Mouse (Mus musculus) c-Kit-positive CD71-positive TER-119-positive erythroid progenitor cells, embryonic 14.5 days (primary cell): ENCODE results near the gene Csad.
"Not testable (repeated sequence)": the region's sequence is repeated elsewhere in the genome, so short reads cannot be mapped to it uniquely, and the experiment has no call there.

ENCODE experiments used
- DNase-seq: peaks from one replicate; pipeline ENCODE4 v3.0.0-alpha.2; 2013; ENCODE audit warnings: low spot score

Gene Csad

DNA sequence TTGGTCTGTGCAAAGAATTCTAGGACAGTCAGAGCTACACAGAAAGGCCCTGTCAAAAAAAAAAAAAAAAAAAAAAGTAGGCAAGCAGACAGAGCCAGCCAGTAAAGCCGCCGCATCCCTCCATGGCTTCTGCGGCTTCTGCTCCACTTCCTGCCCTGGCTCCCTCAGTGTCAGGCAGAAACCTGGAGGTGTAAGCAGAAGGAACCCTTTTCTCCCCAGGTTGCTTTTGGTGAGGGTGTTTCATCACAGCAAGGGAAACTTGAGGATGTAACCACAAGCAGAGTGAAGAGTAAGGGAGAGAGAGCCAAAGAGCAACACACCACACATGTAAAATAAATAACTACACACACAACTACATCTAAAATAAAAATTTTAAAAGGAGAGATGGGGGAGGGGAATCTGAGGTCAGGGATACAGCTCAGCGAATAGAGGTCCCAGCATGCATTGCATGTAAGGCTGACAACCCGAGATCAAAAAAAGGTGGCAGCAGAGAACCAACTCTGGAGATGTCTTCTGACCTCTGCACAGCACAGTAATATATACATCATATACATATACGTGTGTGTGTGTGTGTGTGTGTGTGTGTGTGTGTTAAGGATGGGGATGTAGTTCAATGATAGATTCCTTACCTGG is 38.9 kb downstream of the Csad start:
- DNase-seq, result no peak

DNA sequence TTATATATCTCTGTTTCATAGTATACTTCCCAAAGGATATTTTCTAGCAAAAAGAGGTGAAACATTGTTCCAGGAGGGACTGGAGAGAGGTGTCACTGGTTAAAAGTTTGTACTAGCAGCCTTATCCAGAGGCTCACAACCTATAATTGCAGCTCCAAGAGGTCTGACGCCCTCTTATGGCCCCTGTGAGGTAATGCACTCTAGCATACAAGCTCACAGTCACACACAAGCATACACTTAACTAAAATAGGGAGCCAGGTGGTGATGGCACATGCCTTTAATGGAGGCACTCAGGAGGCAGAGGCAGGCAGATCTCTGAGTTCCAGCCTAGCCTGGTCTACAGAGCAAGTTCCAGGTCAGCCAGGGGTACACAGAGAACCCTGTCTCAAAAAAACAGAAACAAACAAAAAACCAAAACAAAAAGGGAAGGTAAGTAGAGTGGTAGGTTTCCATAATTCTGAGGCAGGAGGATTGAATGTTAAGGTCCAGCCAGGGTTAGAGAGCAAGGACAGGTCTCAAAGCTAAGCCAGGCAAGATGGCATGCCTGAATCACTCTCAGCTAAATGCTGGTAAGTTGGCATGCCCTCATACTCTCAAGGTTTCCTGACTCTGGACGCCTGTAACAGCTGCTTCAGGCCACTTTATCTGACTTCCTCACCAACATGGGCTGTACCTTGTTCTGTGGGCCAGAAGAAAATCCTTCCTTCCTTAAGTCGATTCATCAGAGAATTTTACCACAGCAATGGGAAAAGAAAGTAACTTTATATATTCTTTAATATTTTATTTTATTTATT is 40.4 kb downstream of the Csad start:
- DNase-seq, result no peak

DNA sequence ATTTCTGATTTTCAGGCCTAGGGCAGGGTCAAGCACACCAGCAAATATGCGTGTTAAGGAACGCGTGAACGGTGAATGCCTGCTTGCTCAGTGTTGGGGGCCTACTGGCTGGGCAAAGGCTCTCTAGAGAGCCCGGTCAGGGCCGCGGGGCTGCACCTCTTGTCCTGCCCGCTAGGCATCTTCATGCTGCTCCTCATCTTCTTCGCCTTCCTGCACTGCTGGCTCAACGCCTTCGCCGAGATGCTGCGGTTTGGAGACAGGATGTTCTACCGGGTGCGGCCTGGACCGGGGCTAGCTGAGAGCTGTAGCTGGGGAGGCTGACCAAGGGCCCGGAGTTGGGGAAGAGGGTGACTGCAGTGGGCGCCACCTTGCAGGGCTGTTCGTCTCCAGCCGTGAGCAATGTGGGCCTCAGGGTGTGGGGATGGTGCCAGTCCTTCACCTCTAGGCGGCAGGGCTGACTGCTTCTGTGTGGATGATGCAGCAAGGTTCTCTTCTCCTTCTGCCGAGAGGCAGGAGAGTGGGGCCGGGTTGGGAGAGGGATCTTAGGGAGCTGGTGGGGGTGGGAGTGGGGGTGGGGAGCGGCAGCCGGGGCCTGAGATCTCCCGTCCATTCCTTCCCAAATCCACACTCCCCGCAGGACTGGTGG is 44.0 kb downstream of the Csad start:
- no peak for DNase-seq

DNA sequence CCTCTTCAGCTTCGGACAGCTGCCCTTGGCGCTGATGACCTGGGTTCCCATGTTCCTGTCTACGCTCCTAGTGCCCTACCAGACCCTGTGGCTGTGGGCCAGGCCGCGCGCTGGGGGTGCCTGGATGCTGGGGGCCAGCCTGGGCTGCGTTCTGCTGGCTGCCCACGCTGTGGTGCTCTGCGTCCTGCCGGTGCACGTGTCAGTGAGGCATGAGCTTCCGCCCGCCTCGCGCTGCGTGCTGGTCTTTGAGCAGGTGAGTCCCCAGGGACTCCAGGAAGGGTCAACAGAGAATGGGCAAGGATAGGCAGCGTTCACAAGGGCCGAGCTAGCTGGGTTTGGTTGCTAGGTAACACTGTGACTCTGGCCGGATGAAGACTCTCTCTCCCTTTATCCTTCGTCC is 47.7 kb downstream of the Csad start:
- DNase-seq, result no peak

DNA sequence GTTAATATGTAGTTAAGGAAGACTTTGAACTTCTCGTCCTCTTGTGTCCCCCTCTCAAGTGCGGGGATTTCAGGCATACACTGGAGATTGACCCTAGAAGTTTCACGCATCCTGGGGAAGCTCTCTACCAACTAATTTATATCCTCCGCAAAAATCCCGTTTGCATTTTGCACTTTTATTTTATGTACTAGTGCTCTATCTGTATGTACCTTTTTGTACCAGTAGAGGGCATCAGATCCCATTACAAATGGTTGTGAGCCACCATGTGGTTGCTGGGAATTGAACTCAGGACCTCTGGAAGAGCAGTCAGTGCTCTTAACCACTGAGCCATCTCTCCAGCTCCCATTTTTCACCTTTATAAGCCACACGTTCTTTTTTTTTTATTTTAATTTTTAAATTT is 49.5 kb downstream of the Csad start:
- not testable (repeated sequence) for DNase-seq

DNA sequence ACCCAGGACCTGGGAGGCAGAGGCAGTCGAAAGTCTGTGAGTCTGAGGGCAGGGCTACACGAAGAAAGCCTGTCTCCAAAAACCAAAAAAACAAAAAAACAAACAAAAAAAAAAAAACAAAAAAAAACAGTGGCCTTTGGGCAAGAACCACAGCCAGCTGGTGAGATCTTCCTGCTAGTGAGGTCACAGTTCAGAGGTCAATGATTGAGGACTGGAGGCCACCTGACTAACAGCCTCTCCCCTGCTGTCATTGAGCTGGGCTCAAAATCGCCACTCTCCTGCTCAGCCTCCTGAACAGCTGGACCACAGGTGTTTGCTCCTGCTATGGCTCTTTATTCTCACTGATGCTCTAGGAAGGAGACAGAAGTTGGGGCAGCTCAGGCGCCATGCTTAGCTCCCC is 51.9 kb downstream of the Csad start:
- DNase-seq, result no peak

DNA sequence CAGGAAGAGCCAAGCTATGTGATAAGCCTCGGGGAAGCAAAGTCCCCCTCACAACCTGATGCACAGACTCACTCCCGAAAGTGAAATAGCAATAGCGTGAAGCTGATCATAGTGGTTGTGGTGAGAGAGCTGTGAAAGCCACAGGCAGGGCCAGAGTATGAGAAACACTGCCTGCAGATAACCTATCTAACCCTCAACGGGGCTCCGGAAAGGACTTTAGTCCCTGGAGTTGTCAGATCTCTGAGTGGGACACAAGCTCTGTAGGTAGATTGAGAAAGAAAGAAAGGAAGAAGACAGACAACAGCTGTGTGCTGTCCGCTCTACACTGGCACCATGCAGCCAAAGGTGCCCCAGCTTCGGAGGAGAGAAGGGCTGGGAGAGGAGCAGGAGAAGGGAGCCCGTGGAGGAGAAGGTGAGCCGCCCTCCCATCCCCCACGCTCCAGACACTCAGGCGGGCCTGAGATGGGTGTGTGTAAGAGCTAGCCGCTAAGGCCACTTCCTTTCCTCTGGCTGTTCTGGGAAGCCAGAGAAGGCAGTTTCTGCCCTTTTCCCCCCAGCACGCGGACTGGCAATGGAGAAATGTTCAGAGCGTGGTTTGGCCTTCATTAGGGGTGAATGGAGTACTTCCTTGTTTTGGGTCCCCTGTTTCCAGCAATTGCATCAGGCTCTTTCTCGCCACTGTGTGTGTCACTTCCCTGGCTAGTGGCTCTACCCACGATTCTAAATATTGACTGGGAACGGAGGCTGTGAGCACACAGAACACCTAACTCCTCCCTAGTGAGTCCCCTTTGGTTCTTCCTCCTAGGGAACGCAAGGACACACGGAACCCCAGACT is 54.0 kb downstream of the Csad start, which contains the start of gene Soat2:
TSS of gene Soat2 (plus strand) at position 226 of the 835 bp plus-strand sequence.
- DNase-seq, result peak; percentile 66

DNA sequence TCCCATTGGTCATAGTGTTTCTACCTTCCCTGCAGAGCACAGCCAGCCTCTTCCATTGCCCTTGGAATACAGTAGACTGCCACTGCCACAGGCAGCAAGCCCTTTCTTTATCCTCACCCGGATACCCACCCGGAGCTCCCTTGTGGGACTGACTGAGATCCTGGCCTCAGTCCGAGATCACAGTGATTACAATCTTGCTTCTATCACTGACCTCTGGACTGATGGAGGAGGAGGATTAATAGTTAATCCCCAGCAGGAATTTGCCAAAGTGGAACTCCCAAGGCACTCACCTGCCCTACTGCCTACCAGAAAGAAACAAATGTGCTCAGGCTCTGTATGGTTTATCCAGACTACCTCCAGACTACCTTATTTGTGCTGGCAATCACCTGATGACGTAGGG is 55.0 kb downstream of the Csad start:
- DNase-seq, result no peak

DNA sequence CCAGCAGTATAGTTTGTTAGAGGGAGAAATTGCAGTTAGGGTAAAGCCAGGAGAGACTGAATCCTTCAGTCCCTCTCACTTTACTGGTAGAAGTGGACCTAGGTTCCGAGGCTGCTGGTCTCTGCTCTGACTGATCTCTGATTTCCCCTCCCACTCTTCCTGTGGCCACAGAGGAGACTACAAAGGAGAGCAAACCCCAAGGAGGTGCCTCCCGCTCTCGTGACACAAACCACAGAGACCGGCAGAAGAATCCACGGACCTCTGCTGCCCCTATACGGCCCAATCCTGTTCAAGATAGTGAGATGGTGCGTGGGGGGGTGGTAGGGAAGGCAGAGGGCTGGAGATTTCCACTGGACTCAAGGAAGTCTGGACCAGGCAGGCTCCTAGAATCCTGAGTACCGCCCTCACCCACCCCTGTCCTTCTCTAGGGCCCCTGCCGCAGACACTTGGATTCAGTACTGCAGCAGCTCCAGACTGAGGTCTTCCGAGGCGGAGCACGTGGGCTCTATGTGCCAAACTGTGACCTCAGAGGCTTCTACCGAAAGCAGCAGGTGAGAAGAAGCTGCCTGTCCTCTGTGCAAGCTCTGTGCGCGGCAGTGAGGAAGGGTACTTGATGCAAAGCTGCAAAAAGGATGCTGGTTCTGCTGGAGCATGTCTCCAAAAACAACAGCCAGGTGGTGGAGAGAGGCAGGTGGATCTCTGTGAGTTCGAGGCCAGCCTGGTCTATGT is 56.7 kb downstream of the Csad start:
- DNase-seq, result no peak

DNA sequence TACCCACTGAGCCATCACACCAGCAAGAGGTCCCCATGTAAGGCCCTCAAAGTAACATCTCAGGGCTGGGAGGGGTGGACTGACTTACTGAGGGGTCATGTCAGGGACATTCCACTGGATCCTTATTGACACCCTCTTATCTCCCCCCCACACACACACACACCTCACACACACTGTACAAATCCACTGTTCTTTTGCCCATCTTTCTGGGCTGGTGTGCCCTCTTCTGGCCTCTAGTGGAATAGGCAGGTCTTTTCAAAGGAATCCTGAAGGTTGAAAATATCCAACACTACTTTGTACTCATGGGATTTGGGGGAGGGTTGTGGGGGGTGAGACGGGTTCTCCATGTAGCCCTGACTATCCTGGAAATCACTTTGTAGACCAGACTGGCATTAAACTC is 57.6 kb downstream of the Csad start:
- DNase-seq, result peak; percentile 41

DNA sequence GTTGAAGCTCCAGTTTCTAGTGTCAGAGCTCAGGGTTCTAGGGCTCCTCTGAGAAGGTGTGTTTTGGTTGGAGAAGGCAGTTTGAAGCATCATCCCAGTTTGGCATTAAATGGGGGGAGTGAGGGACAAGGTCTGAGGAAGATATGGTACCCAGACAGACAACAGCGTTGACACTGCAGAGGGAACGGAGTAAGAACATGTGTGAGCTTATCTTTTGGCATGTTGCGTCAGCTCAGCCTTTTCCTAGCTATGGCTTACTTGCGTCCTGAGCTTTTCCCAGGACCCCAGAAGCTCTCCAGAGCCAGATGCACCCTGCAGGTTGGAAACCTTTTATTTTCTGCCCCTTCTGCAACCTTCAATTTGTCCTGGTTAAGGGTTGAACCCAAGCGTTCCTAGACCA is 58.4 kb downstream of the Csad start:
- no peak for DNase-seq

DNA sequence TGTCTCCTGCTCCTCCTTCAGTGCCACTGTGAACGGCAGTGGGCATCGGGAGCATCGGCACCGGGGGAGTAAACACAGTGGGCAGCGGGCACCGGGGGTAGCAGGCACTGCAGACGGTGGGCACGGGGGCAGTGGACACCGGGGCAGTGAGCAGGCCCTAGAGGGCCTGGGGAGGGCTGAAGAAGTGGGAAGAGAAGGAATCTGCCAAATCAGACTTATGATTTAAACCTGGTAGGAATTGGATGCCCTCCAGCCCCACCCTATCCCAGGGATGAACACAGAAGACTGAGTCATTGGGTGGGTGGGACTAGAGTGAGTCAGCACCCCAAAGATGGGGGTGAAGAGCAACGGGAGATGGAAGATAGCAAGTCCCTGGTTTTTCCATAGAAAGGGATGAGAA is 59.2 kb downstream of the Csad start:
- no peak for DNase-seq

DNA sequence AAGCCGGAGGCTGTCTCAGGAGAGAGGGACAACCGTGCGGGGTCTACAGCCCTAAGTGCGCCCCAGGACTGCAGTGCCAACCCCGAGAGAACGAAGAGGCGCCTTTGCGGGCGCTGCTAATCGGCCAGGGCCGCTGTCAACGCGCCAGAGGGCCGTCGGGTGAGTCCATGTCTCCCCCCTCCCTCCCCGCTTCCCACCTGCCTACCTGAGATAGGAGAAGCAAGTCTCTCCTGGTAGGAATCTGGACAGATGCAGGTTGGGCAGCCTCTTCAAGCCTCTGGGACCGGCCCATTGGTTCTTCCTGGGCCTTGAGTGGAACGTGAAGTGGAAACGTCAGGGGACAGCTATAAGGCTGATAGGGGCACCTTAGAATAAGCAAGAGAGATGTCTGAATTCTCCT is 59.8 kb downstream of the Csad start:
- no peak for DNase-seq

DNA sequence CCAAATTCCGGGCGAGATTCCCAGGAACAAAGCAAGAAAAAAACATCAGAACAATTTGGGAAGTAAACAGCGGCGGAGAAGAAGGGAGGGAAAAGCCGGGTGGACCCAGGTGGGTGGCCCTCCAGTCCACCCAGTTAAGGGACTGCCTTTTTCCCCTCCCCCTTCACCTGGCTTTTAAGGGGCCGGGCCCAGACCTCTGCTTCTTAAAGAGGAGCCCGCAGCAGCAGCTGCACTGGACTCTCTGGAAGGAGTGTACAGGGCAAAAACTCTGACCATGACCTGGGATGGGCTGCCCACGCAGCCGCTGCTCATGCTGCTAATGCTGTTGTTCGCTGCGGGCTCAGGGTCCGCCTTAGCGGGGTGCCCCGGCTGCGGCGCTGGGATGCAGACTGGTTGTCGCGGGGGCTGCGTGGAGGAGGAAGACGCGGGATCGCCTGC is 60.2 kb downstream of the Csad start, which contains the start of gene Igfbp6:
TSS of gene Igfbp6 (plus strand) at position 89 of the 438 bp plus-strand sequence.
- DNase-seq, result no peak

DNA sequence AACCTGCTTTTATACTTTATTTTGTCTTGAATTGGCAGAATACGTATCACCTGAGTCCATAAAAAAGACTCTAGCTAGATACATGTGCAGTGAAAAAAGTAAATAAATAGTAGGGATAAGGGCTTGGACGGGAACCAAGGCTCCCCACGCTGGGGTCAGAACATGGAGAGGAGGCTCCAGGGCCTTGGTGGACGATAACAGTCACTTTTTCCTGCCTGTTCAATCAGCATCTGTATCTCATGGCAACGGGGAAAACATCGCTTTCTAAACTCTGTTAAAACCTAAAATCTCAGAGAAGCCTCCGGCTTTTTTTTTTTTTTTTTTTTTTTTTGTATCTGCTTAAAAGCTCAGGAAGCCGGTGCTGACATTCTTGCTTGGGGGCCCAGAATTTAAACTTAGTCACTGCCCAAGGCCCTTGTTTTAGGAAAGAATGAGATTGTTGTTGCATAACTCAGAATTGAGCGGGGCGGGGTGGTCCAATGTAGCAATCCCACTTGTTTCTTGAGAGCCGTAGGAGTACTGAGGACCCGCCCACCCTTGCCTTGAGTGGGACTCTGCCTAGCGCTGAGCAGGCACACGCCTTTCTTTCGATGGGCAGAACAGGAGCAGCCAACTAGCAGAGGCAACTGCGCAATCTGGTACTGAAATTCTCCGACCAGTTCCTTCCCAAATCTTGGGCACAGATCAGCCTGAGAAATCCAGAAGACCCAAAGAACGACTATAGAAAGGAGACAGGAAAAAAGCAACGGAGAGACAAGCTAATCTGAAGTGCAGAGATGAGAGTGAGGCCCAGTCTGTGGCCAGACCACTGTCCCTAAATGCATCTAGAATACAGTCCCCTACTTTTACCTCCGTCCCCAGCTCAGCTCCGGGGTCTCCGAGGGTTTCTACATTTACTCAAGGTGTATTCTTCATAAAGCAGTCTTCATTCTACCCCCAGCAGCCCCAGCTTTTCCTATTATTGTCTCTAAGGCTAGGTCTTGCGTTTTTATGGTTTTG is 61.3 kb downstream of the Csad start:
- no peak for DNase-seq

DNA sequence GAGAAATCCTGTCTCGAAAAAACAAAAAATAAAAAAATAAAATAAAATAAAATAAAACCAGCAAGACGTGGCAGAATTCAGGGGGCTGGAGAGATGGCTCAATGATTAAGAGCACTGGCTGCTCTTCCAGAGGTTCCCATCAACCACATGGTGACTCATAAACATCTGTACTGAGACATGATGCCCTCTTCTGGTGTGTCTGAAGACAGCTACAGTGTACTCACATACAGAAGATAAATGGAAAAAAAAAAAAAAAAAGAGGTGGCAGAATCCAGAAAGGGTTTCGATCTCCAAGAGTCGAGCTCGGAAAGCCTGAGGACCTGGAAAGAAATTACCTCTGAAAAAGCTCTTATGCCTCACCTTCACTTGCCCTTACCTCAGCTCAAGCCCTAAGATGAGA is 63.4 kb downstream of the Csad start:
- no peak for DNase-seq

DNA sequence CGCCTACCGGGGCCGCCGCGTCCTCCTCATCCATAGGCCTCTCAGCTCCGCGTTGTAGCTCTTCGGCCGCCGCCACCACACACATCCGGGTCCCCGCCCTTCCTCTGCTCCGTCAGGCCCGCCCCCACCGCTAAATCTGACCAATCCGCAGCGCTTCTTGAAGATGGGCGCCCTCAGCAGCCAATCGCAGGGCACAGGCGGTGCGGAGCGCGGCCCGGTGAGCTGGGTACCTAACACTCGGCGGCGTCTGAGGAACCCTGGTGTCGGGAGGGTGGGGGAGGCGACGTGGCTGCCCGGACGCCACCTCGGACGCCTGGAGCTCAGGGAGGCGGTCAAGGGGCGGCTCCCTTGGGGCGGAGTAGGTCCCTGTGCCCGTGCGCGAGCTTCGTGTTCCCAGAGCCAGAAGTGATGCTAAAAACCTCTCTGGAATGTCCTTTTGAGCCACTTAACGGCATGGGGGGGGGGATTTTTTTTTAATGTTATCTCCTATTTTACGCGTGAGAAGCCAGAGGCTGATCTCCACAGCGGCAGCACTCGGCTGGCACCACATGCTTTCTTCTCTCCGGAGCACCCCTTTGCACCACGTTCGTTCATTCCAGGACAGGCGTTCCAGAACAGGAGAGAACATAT is 68.3 kb downstream of the Csad start, which contains the start of gene Spryd3:
TSS of gene Spryd3 (minus strand) at position 106 of the 630 bp plus-strand sequence.
- DNase-seq, result peak; percentile 96

DNA sequence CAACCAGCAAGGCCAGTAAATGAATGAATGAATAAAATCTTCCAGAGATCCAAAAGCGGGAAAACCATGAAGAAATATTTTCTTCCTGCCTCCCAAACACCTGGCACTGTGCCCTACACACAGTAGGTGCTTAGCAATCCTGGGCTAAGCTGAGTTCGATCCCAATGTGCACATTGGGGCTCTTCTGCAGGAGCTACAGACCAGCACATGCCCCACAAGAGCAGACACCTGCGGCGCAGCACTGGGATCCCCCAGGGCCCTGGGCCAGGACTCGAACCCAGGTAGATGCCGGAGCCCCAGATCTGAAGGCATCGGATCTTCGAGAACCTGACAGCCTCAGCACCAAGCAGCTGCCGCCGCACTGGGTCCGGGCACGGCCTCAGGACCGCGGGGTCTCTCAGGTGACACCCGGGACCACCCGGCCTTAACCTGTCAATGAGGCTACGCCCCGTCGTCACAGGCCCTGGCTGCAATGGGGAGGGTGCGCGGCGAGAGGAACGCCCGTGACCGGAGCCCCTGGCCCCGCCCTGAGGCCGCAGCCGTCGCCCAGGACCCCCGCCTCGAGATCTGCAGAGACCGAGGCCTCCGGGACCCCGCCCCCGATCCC is 68.9 kb downstream of the Csad start:
- DNase-seq, result no peak

DNA sequence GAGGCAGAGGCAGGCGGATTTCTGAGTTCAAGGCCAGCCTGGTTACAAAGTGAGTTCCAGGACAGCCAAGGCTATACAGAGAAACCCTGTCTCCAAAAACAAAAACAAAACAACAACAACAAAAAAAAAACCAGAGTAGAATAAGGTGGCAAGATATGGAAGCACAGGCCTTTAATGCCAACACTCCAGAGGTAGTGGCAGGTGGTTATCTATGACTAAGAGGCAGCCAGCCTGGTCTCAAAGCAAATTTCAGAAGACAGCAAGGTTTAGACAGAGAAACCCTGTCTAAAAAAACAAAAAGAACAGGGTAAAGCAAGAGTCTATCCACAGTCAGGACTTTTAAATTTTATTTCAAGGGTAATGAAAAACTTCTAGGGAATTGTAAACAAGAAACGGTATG is 69.8 kb downstream of the Csad start:
- no peak for DNase-seq
